Mouse (Mus musculus) neural tube, embryonic 13.5 days (tissue): Measurements from ENCODE around the gene Atp6v1e2. TPM values are rescaled to one million over a fixed set of nuclear protein-coding genes. Genes with fewer than 3 reads are reported as not detected.

Experiments used
- ATAC-seq: fragments of 200-750 bp; cut with Nextera tagmentation; 2 replicates; pipeline ENCODE4 v1.8.0; 2017; ENCODE audit warnings: low read depth, mild to moderate bottlenecking, moderate TSS enrichment, moderate library complexity
- H3K27ac ChIP-seq: fragments of 300-500 bp; sonication (generic); replicated peaks from 2 replicates; pipeline ENCODE4 v1.5.1; 2015; ENCODE audit warnings: moderate library complexity, mild to moderate bottlenecking, inconsistent platforms
- H3K27me3 ChIP-seq: fragments of 300-500 bp; sonication (generic); 2 replicates; pipeline ENCODE4 v1.6.1; 2015; ENCODE audit warnings: mild to moderate bottlenecking, inconsistent platforms
- H3K36me3 ChIP-seq: fragments of 300-500 bp; sonication (generic); 2 replicates; pipeline ENCODE4 v1.6.1; 2015; ENCODE audit warnings: mild to moderate bottlenecking, inconsistent platforms
- H3K4me1 ChIP-seq: fragments of 300-500 bp; sonication (generic); replicated peaks from 2 replicates; pipeline ENCODE4 v1.6.1; 2015; ENCODE audit warnings: inconsistent platforms
- H3K4me2 ChIP-seq: fragments of 300-500 bp; sonication (generic); 2 replicates; pipeline ENCODE4 v1.6.1; 2015; ENCODE audit warnings: inconsistent platforms, mild to moderate bottlenecking, moderate library complexity
- H3K4me3 ChIP-seq: fragments of 300-500 bp; sonication (generic); 2 replicates; pipeline ENCODE4 v1.5.1; 2015; ENCODE audit warnings: mild to moderate bottlenecking, inconsistent platforms
- H3K9ac ChIP-seq: fragments of 300-500 bp; sonication (generic); 2 replicates; pipeline ENCODE4 v1.6.1; 2015; ENCODE audit warnings: moderate library complexity, mild to moderate bottlenecking, inconsistent platforms
- H3K9me3 ChIP-seq: fragments of 300-500 bp; sonication (generic); 2 replicates; pipeline ENCODE4 v1.6.1; 2016; ENCODE audit warnings: inconsistent platforms
- WGBS: fragments of 180-500 bp; shearing (Covaris S2); methylation state at CpG from one replicate; pipeline ENCODE4 v1.1.7; 2015; 5-methylcytosine and 5-hydroxymethylcytosine counted together
- polyA plus RNA-seq: library from polyadenylated mRNA; unstranded; fragments of >200 nt; fragmentation: Nextera tagmentation; extraction: Ambion mirVana; gene quantifications from 2 replicates; pipeline ENCODE4 v1.2.1, GENCODE M21; 2015

Gene Atp6v1e2
- polyA plus RNA-seq, 1 experiment from 2014 or later = not detected

GRCm38 (mm10) chr17:86963586-86963902 is 15.8 kb upstream of the Atp6v1e2 start:
- H3K4me2 ChIP-seq = peak overlapping the region; percentile 81
- peaks cover 53% of the 10 kb centered on the region for H3K4me1 ChIP-seq
- H3K27ac ChIP-seq = peak overlapping the region; percentile 89
- ATAC-seq = peak; percentile 58
- no peaks in the 10 kb centered on the region for H3K9me3 ChIP-seq
- WGBS = under 1% methylated on average over 26 of the region's 26 CpGs
- peak overlapping the region; percentile 86 for H3K4me3 ChIP-seq
- H3K36me3 ChIP-seq = no peaks in the 10 kb centered on the region
- no peaks in the 10 kb centered on the region for H3K27me3 ChIP-seq
- H3K9ac ChIP-seq = peak overlapping the region; percentile 93

- H3K9ac ChIP-seq = peak within 1 kb of the TSS; percentile 93
- peak; percentile 89 for ATAC-seq
- H3K27ac ChIP-seq = peak within 1 kb of the TSS; percentile 89
- H3K36me3 ChIP-seq = no peaks in the 10 kb centered on the region
- no peaks in the 10 kb centered on the region for H3K27me3 ChIP-seq
- 0% methylated on average over 67 of the region's 86 CpGs for WGBS
- peaks cover 48% of the 10 kb centered on the region for H3K4me1 ChIP-seq
- H3K4me2 ChIP-seq = peak within 1 kb of the TSS; percentile 81
- H3K4me3 ChIP-seq = peak within 1 kb of the TSS; percentile 86
- H3K9me3 ChIP-seq = no peaks in the 10 kb centered on the region
These were observed 15.3 kb upstream of the Atp6v1e2 start, which contains the start of gene Rhoq for GRCm38 (mm10) chr17:86962894-86963585. Rhoq (plus strand) TSS chr17:86963082.

GRCm38 (mm10) chr17:86962297-86962893 is 14.7 kb upstream of the Atp6v1e2 start:
- H3K4me2 ChIP-seq = peak overlapping the region; percentile 81
- peak overlapping the region; percentile 86 for H3K4me3 ChIP-seq
- peak overlapping the region; percentile 93 for H3K9ac ChIP-seq
- H3K9me3 ChIP-seq = no peaks in the 10 kb centered on the region
- no peaks in the 10 kb centered on the region for H3K27me3 ChIP-seq
- ATAC-seq = peak; percentile 64
- WGBS = under 1% methylated on average over 24 of the region's 24 CpGs
- H3K4me1 ChIP-seq = peaks cover 41% of the 10 kb centered on the region
- peak overlapping the region; percentile 89 for H3K27ac ChIP-seq
- no peaks in the 10 kb centered on the region for H3K36me3 ChIP-seq

- H3K9ac ChIP-seq = 0 out of 2 replicates have a peak overlapping the region, but pooled peaks have one; percentile 1
- H3K27ac ChIP-seq = no peak overlapping the region
- WGBS = 69% methylated on average over 8 of the region's 8 CpGs
These were observed 13.7 kb upstream of the Atp6v1e2 start for GRCm38 (mm10) chr17:86961301-86961841.

GRCm38 (mm10) chr17:86957968-86958367 is 10.3 kb upstream of the Atp6v1e2 start:
- Histone ChIP-seq H3K4me2 (no peak overlapping the region), H3K27me3 (no peaks in the 10 kb centered on the region), H3K4me3 (no peak overlapping the region), H3K9ac (no peak overlapping the region), H3K9me3 (no peaks in the 10 kb centered on the region), H3K36me3 (no peaks in the 10 kb centered on the region), H3K27ac (no peak overlapping the region), H3K4me1 (peaks cover 14% of the 10 kb centered on the region)
- WGBS = 88% methylated on average over 14 of the region's 14 CpGs
- ATAC-seq = no peak

More at GRCm38 (mm10) chr17:86961301-86961841, 13.7 kb upstream of the Atp6v1e2 start:
- no peaks in the 10 kb centered on the region for H3K36me3 ChIP-seq
- H3K27me3 ChIP-seq = no peaks in the 10 kb centered on the region
- peak overlapping the region; percentile 81; the same call in 1 of the 2 replicates for H3K4me2 ChIP-seq
- H3K4me1 ChIP-seq = peaks cover 37% of the 10 kb centered on the region
- no peaks in the 10 kb centered on the region for H3K9me3 ChIP-seq
- H3K4me3 ChIP-seq = no peak overlapping the region
- ATAC-seq = no peak

GRCm38 (mm10) chr17:86957239-86957638 is 9.5 kb upstream of the Atp6v1e2 start:
- Histone ChIP-seq H3K4me2 (no peak overlapping the region), H3K4me3 (no peak overlapping the region), H3K27me3 (no peaks in the 10 kb centered on the region), H3K4me1 (peaks cover 12% of the 10 kb centered on the region), H3K36me3 (no peaks in the 10 kb centered on the region), H3K9ac (no peak overlapping the region), H3K27ac (no peak overlapping the region), H3K9me3 (no peaks in the 10 kb centered on the region)
- 89% methylated on average over 5 of the region's 5 CpGs for WGBS
- no peak for ATAC-seq

GRCm38 (mm10) chr17:86948801-86949200 is 1.1 kb upstream of the Atp6v1e2 start:
- ATAC-seq = no peak
- H3K4me1 ChIP-seq = peaks cover 6% of the 10 kb centered on the region; the same call in 1 of the 2 replicates
- 77% methylated on average over 6 of the region's 6 CpGs for WGBS
- H3K27ac ChIP-seq = no peak overlapping the region
- no peaks in the 10 kb centered on the region for H3K36me3 ChIP-seq
- H3K4me3 ChIP-seq = no peak overlapping the region
- H3K9ac ChIP-seq = 0 out of 2 replicates have a peak overlapping the region, but pooled peaks have one; percentile 26
- H3K9me3 ChIP-seq = no peaks in the 10 kb centered on the region
- no peak overlapping the region for H3K4me2 ChIP-seq
- no peaks in the 10 kb centered on the region for H3K27me3 ChIP-seq

- Histone ChIP-seq H3K27me3 (no peaks in the 10 kb centered on the region), H3K36me3 (no peaks in the 10 kb centered on the region), H3K27ac (no peak overlapping the region), H3K4me1 (peaks cover 6% of the 10 kb centered on the region; the same call in 1 of the 2 replicates), H3K9me3 (no peaks in the 10 kb centered on the region), H3K4me3 (no peak overlapping the region), H3K4me2 (no peak overlapping the region), H3K9ac (no peak overlapping the region)
- no peak for ATAC-seq
- 33% methylated on average over 4 of the region's 4 CpGs for WGBS
These were observed 1.6 kb downstream of the Atp6v1e2 start for GRCm38 (mm10) chr17:86946078-86946477.

- H3K4me2 ChIP-seq = no peak overlapping the region
- no peaks in the 10 kb centered on the region for H3K9me3 ChIP-seq
- H3K27me3 ChIP-seq = no peaks in the 10 kb centered on the region
- peaks cover 7% of the 10 kb centered on the region for H3K4me1 ChIP-seq
- H3K4me3 ChIP-seq = no peak overlapping the region
- no peaks in the 10 kb centered on the region for H3K36me3 ChIP-seq
- no peak overlapping the region for H3K27ac ChIP-seq
- 90% methylated on average over 6 of the region's 6 CpGs for WGBS
- H3K9ac ChIP-seq = no peak overlapping the region
- no peak for ATAC-seq
These were observed 4.5 kb downstream of the Atp6v1e2 start for GRCm38 (mm10) chr17:86943158-86943557.

GRCm38 (mm10) chr17:86942112-86942511 is 5.6 kb downstream of the Atp6v1e2 start:
- H3K27me3 ChIP-seq = no peaks in the 10 kb centered on the region
- H3K9me3 ChIP-seq = no peaks in the 10 kb centered on the region
- H3K9ac ChIP-seq = no peak overlapping the region
- no peak for ATAC-seq
- 76% methylated on average over 6 of the region's 6 CpGs for WGBS
- peaks cover 13% of the 10 kb centered on the region for H3K4me1 ChIP-seq
- H3K27ac ChIP-seq = no peak overlapping the region
- no peak overlapping the region for H3K4me3 ChIP-seq
- no peak overlapping the region for H3K4me2 ChIP-seq
- no peaks in the 10 kb centered on the region for H3K36me3 ChIP-seq

GRCm38 (mm10) chr17:86938683-86939082 is 9.0 kb downstream of the Atp6v1e2 start:
- Histone ChIP-seq H3K4me3 (no peak overlapping the region), H3K36me3 (no peaks in the 10 kb centered on the region), H3K27ac (no peak overlapping the region), H3K9me3 (no peaks in the 10 kb centered on the region), H3K4me2 (no peak overlapping the region), H3K27me3 (no peaks in the 10 kb centered on the region), H3K9ac (no peak overlapping the region), H3K4me1 (peaks cover 16% of the 10 kb centered on the region)
- WGBS = 68% methylated on average over 7 of the region's 7 CpGs
- ATAC-seq = no peak

GRCm38 (mm10) chr17:86937497-86938155 is 10.1 kb downstream of the Atp6v1e2 start:
- Histone ChIP-seq H3K36me3 (no peaks in the 10 kb centered on the region), H3K9me3 (no peaks in the 10 kb centered on the region), H3K4me1 (peaks cover 24% of the 10 kb centered on the region), H3K4me2 (peak overlapping the region; percentile 63), H3K27me3 (no peaks in the 10 kb centered on the region), H3K9ac (peak overlapping the region; percentile 59), H3K4me3 (peak overlapping the region; percentile 41), H3K27ac (peak overlapping the region; percentile 49)
- 4% methylated on average over 20 of the region's 20 CpGs for WGBS
- peak; percentile 90 for ATAC-seq
